Mouse (Mus musculus): ENCODE measurements around the gene Zfp65. TPM values are rescaled to one million over a fixed set of nuclear protein-coding genes. Genes with fewer than 3 reads are reported as not detected.
"Not testable (repeated sequence)": the region's sequence is repeated elsewhere in the genome, so short reads cannot be mapped to it uniquely, and the experiment has no call there.

Gene Zfp65
- polyA plus RNA-seq (2015; fragmentation: Nextera tagmentation; extraction: Ambion mirVana), result 7.2 and 8.2 TPM in 2 replicates

DNA sequence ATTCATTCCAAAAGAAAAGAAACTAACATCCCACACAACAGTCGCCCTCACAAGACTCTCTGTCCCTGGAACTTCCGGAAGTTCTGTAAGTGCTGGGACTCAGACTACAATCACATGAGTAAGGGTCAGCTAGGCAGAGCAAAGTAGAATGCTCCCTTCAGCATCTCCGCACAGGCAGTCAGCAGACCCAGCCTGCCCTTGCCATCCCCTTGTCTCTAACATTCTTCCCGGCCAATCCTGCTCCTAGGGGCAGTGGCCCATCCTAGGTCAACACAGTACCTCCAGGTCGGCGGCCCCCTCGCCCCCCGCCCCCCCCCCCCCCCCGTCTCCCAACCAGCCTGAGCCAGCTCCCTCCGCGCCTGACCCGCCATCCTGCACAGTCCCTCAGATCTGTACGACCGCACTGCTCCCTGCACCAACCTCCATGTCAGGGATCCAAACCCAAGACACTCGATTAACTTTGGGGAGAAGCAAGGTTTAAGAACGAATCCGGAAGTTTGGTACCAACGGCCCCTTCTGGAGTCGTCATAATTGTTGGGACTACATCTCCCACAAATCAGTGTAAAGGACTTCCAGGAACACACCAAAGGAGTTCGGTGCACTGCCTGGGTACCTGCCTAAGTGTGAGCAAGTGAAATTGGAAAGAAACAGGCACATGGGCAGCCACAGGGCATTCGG is at the start of gene Zfp65:
Zfp65 (minus strand) TSS at position 533 of the 678 bp plus-strand sequence.
- H3K9ac ChIP-seq, result peak within 1 kb of the TSS; percentile 59
- peak; percentile 93 for ATAC-seq (replicated peaks; ENCODE audit: low FRiP score)
- peak within 1 kb of the TSS; percentile 75 for H3K4me2 ChIP-seq
- H3K4me3 ChIP-seq (replicated peaks), result peak within 1 kb of the TSS; percentile 62
- H3K9me3 ChIP-seq (replicated peaks), result 0 out of 2 replicates have a peak, but pooled peaks cover 4% of the 10 kb centered on the region
- H3K27ac ChIP-seq, result peak within 1 kb of the TSS; percentile 70
- no peaks in the 10 kb centered on the region for H3K27me3 ChIP-seq
- no peaks in the 10 kb centered on the region for H3K36me3 ChIP-seq
- H3K4me1 ChIP-seq, result peaks cover 2% of the 10 kb centered on the region; the same call in 1 of the 2 replicates
- 3% methylated on average over 17 of the region's 21 CpGs for WGBS

DNA sequence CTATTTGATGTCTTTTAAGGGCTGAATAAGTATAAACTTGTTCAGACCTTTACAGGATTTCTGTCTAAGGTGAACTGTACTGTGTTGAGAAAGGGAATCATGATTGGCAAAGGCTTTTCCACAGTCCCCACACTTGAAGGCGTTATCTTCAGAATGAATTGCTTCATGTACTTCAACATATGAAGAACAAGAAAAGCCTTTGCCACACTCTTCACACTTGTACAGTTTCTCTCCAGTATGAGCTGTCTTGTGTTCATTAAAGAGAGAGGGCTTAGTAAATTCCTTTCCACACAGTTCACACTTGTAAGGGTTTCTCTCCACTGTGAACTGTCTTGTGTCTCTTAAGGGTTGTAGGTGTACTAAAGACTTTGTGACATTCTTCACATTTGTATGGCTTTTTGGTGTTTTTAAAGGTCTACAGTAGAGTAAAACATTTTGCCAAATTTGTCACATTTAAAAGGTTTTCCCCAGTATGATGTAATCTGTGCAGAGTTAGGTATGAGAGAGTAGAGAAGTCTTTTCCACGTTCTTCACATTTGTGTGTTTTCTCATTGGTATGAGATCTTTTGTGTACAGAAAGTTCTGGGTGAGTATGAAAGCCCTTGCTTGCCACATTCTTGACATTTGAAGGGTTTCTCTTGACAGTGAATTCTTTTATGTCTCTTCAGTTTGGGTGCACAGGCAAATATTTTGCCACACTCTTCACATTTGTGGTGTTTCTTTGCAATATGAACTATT is 34.2 kb upstream of the Zfp65 start:
- Histone ChIP-seq H3K27me3 (no peaks in the 10 kb centered on the region), H3K4me1 (no peaks in the 10 kb centered on the region), H3K9ac (no peak overlapping the region), H3K9me3 (replicated peaks) (no peaks in the 10 kb centered on the region), H3K4me2 (no peak overlapping the region), H3K36me3 (no peaks in the 10 kb centered on the region), H3K4me3 (replicated peaks) (no peak overlapping the region), H3K27ac (no peak overlapping the region)
- WGBS, result 83% methylated on average over 2 of the region's 2 CpGs
- no peak for ATAC-seq (replicated peaks; ENCODE audit: low FRiP score)

DNA sequence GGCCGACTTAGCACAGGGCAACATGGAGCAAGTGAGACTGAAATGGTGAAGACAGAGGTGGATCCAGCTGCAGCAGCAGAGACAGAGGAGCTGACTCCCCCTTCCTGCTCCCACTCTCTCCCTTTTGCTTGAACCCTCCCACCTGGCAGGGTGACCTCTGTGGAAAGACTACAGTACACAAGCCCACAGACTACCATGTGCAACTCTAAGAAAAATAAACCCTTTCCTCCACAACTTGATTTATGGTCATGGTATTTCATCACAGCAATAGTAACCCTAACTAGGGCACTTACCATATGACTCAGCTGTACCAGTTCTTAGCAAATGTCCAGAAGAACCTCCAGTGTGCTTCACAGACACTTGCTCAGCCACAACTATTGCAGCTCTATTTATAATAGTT is 31.0 kb upstream of the Zfp65 start:
- Histone ChIP-seq H3K4me2 (no peak overlapping the region), H3K27ac (no peak overlapping the region), H3K9me3 (replicated peaks) (no peaks in the 10 kb centered on the region), H3K4me3 (replicated peaks) (no peak overlapping the region), H3K36me3 (no peaks in the 10 kb centered on the region), H3K4me1 (peaks cover 4% of the 10 kb centered on the region; the same call in 1 of the 2 replicates), H3K27me3 (no peaks in the 10 kb centered on the region), H3K9ac (no peak overlapping the region)
- 52% methylated on average over 1 of the region's 1 CpGs for WGBS
- no peak for ATAC-seq (replicated peaks; ENCODE audit: low FRiP score)

DNA sequence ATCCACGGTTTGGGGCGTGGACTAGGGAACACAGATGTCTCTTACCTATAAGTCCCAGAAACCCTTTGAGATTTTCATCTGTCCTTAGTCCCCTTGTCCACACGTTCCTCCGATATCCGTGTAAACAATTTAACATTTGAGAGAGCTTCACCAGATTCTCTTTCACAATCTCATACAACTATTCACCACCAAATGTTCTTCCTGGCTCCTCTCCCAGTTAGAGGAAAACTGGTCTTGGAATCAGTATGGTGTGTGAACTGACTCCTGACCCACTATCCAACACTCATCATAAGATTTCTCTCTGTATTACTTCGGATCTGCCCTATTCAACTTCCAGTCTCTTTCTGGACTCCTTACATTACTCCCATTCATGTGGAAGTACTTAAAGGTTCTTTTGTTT is 26.8 kb upstream of the Zfp65 start:
- Histone ChIP-seq H3K36me3 (peaks cover 6% of the 10 kb centered on the region), H3K4me2 (0 out of 2 replicates have a peak overlapping the region, but pooled peaks have one; percentile 69), H3K4me1 (peaks cover 8% of the 10 kb centered on the region), H3K9ac (no peak overlapping the region), H3K27me3 (no peaks in the 10 kb centered on the region), H3K9me3 (replicated peaks) (no peaks in the 10 kb centered on the region), H3K27ac (no peak overlapping the region), H3K4me3 (replicated peaks) (no peak overlapping the region)
- no peak for ATAC-seq (replicated peaks; ENCODE audit: low FRiP score)
- 91% methylated on average over 6 of the region's 6 CpGs for WGBS

DNA sequence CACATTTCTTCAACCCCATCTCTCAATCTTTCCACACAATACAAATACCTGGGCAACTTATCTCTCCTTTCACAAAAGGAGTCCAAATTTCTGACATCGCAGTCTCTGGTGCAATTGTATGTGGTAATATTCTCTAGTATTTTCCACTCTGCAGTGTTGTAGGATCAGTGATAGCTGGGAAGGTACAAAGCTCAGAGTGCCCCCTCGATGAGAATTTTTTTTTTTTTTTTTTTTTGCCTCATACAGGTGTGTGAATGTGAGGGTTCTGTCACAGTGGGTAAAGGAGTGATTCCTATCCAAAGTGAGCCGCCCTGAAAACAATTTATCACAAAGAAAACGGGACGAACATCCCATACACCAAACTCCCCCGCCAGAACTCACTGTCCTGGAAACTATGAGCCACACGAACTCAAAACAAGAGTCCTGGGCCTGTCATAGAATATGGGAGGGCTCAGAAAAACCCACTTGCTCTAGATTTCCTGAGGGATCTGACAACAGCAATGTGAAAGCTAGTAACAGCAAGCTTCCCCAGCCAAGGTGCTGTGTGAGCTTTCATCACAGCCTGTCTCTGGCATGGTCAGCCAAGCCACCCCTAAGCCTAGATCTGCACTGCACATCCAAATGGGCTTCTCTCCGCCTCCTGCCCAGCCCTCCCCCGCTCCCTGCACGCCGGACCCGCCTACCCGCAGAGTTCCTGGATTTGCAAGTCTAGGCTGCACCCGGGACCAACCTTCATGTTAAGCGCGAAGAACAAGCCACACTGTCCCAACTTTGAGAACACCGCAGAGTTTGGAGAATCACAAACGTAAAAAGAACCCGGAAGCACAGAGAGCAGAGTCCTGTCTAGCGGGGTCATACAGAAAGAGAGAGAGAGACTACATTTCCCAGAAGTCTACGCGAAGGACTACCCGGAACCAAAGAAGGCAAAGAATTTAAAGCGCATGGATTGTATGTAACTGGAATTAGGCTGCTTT is 25.6 kb upstream of the Zfp65 start, which contains the start of gene Zfp85:
Zfp85 (minus strand) TSS at position 896 of the 974 bp plus-strand sequence.
- H3K4me3 ChIP-seq (replicated peaks), result peak within 1 kb of the TSS; percentile 75
- 6% methylated on average over 24 of the region's 24 CpGs for WGBS

DNA sequence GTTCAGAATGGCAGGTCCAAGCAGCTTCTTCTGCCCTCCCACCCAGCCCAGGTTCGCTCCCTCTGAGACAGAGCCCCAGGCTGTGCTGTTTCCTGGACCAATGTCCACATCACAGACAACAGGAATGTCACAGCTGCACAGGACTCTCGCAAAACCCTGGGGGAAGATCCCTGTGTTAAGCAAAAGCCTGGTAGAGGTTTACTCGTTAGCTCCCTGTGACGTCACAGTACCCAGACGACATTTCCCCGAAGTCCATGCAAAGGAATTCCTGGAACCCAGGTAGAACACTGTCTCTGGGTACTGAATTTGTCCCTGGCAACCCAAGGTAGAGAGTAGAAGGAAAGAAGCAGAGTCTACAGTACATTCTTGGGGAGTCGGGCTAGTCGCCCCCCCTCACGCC is 14.9 kb upstream of the Zfp65 start:
- H3K36me3 ChIP-seq, result peaks cover 15% of the 10 kb centered on the region
- H3K9ac ChIP-seq, result no peak overlapping the region
- no peak overlapping the region for H3K27ac ChIP-seq
- no peaks in the 10 kb centered on the region for H3K4me1 ChIP-seq
- H3K27me3 ChIP-seq, result no peaks in the 10 kb centered on the region
- no peak overlapping the region for H3K4me3 ChIP-seq (replicated peaks)
- H3K4me2 ChIP-seq, result no peak overlapping the region
- 0 out of 2 replicates have a peak, but pooled peaks cover 4% of the 10 kb centered on the region for H3K9me3 ChIP-seq (replicated peaks)
- 90% methylated on average over 9 of the region's 9 CpGs for WGBS
- no peak for ATAC-seq (replicated peaks; ENCODE audit: low FRiP score)

More for the DNA sequence above, 25.6 kb upstream of the Zfp65 start, which contains the start of gene Zfp85:
- peak within 1 kb of the TSS; percentile 54 for H3K9ac ChIP-seq
- peaks cover 8% of the 10 kb centered on the region for H3K4me1 ChIP-seq
- no peaks in the 10 kb centered on the region for H3K27me3 ChIP-seq
- peak; percentile 98 for ATAC-seq (replicated peaks; ENCODE audit: low FRiP score)
- H3K9me3 ChIP-seq (replicated peaks), result no peaks in the 10 kb centered on the region
- H3K36me3 ChIP-seq, result peaks cover 10% of the 10 kb centered on the region
- H3K27ac ChIP-seq, result peak within 1 kb of the TSS; percentile 91
- H3K4me2 ChIP-seq, result peak within 1 kb of the TSS; percentile 69

DNA sequence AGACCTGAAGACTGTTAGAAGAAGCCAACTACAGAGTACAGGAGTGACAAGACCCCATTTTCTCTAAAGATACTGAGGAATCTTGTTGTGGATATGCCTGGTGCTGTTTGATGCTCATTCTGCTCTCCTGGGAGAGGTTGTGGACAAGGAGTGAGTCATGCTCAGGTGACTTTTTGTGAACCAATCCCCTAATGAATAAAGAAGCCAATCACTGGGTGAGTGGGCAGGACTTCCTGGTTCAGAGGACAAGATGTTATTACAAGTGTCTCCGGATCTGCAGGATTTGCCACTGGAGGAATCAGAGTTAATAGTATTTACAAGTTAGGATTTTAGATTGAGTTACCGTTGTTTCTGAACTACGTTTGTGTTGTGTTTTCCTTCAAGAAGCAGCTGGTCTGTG is 14.0 kb upstream of the Zfp65 start:
- Histone ChIP-seq H3K9ac (no peak overlapping the region), H3K27ac (no peak overlapping the region), H3K27me3 (no peaks in the 10 kb centered on the region), H3K4me2 (no peak overlapping the region), H3K36me3 (peaks cover 6% of the 10 kb centered on the region), H3K4me3 (replicated peaks) (no peak overlapping the region), H3K4me1 (no peaks in the 10 kb centered on the region), H3K9me3 (replicated peaks) (0 out of 2 replicates have a peak, but pooled peaks cover under 1% of the 10 kb centered on the region)
- no peak for ATAC-seq (replicated peaks; ENCODE audit: low FRiP score)
- 90% methylated on average over 3 of the region's 3 CpGs for WGBS

DNA sequence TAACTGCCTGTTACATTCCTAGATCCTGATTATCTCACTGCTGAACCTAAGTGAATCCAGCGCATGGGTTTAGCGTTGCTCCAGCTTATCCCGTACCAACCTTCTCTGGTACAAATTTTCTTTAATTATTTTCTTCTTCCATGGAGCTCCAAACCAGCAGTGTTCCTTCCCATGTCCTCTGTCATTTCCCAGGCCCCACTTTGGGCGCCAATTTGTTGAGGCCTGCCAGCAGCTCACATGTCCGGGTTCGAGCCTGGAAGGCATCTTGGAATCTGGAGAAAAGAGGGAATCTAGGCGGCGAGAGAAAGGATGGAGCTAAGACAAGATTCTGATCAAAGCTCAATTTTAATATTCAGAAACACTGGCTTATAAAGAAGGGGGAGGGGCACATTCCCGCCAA is 5.4 kb upstream of the Zfp65 start:
- not testable (repeated sequence) for H3K4me2 ChIP-seq; H3K4me3 ChIP-seq (replicated peaks); H3K27ac ChIP-seq; H3K27me3 ChIP-seq; H3K9ac ChIP-seq; H3K4me1 ChIP-seq; H3K36me3 ChIP-seq; ATAC-seq (replicated peaks; ENCODE audit: low FRiP score)
- 93% methylated on average over 9 of the region's 9 CpGs for WGBS
- H3K9me3 ChIP-seq (replicated peaks), result peaks cover 15% of the 10 kb centered on the region

DNA sequence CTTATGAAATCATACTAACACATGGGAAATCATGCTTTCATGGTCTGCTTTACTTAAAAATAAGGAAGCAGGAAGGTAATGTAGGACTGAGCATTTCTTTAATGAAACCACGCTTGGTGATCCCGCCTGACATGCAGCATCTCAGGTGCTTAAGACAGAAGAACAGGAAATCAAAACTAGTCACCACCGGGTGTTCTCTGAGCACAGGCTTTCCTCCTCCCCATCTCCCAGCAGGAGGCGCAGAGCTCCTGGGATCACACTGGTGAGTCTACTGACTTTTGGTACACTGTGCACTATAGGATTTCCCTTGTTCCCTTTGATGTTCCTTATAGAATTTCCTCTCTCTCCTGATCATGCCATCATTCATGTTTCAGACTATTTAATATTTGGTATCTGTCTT is 468 bp upstream of the Zfp65 start:
- peak; percentile 91 for ATAC-seq (replicated peaks; ENCODE audit: low FRiP score)
- not testable (repeated sequence) for H3K36me3 ChIP-seq; H3K27me3 ChIP-seq; H3K27ac ChIP-seq; H3K9me3 ChIP-seq (replicated peaks); H3K4me1 ChIP-seq; H3K9ac ChIP-seq
- Histone ChIP-seq H3K4me3 (replicated peaks) (peak overlapping the region; percentile 62), H3K4me2 (peak overlapping the region; percentile 75)
- WGBS, result 28% methylated on average over 4 of the region's 4 CpGs

DNA sequence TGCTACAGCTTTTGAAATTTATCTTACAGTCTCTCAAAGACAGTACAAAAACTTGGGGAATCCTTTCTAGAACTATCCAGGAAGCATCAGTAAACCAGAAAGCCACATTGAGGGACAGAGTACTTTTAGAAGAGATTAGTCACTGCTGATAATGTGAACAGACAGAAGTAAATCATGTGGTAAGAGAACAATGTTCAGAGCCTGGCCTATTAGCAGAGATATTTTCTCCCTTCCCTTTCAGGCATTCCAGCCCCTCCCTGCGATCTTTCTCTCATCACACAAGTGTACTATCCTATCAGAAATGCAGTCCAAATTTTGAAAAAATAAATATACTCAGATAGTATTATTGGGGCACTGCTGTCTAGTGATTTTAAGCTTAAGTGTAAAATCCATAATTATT is 867 bp downstream of the Zfp65 start:
- Histone ChIP-seq H3K4me2 (peak overlapping the region; percentile 75), H3K4me1 (peaks cover 4% of the 10 kb centered on the region), H3K4me3 (replicated peaks) (peak overlapping the region; percentile 62), H3K9ac (no peak overlapping the region), H3K36me3 (no peaks in the 10 kb centered on the region), H3K27me3 (no peaks in the 10 kb centered on the region), H3K9me3 (replicated peaks) (0 out of 2 replicates have a peak, but pooled peaks cover under 1% of the 10 kb centered on the region), H3K27ac (no peak overlapping the region)
- no peak for ATAC-seq (replicated peaks; ENCODE audit: low FRiP score)
- WGBS, result 79% methylated on average over 1 of the region's 1 CpGs

DNA sequence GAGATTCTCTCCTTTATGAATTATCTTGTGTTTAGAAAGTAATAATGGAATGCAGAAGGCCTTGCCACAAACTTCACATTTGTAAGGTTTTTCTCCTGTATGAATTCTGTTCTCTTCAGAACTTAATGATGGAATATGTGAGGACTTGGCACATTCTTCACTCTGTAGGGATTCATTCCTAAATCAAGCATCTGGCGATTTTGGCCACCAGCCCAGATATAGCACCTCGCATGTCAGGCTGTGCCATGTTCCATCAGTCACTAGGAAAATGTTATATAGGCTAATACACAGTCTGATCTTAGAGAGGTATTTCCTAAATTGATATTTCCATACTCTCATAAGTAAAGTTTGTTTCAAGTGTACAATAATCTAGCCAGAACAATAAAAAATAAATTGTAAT is 3.6 kb downstream of the Zfp65 start:
- not testable (repeated sequence) for H3K4me2 ChIP-seq; H3K9ac ChIP-seq; H3K36me3 ChIP-seq; H3K4me1 ChIP-seq; H3K27me3 ChIP-seq; H3K27ac ChIP-seq; H3K4me3 ChIP-seq (replicated peaks); ATAC-seq (replicated peaks; ENCODE audit: low FRiP score); H3K9me3 ChIP-seq (replicated peaks)
- WGBS, result 84% methylated on average over 2 of the region's 2 CpGs
